Mouse (Mus musculus): ENCODE results near the gene Milr1. TPM values are rescaled to one million over a fixed set of nuclear protein-coding genes. Genes with fewer than 3 reads are reported as not detected.
"Not testable (repeated sequence)": the region's sequence is repeated elsewhere in the genome, so short reads cannot be mapped to it uniquely, and the experiment has no call there.

The Milr1 gene
- polyA plus RNA-seq, 1 experiment from 2014 or later: 1.9 TPM

DNA sequence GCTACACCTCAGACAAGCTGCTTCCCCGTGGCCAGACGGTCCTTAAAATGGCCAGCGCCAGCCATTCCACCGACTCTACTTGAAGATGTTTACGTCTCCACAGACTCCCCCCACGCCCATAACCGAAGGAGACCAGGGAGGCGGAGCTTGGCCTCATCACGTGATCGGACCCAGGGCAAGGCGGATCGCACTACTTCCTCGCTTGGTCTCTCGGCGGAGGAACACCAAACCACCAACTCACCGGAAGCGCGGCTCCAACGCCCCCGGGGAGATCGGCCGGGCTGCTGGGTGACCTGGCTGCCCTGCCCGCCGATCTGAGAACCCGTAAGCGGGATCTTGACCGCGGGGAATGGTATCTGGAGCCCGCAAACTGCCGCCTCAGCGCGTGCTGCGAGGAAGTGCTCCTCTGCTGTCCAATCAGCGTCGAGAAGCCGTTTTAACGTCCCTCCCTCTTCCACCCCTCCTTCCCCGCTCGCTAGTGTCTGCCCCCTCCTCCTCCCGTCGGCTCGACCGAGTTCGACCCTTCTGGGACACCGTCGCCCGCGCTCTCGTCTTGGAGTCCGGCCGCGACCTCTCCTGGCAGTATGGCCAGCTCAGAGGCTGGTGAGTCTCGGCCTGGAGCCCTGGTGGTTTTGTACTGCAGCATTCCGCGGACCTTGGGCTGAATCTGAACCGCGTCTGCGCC is 37.9 kb downstream of the Milr1 start, which contains the start of the genes Ddx5 and Cep95:
Gene Ddx5 (minus strand): TSS at position 411 of the 685 bp plus-strand sequence.
Gene Cep95 (plus strand): TSS at position 478 of the 685 bp plus-strand sequence.
- peak; percentile 90 for ATAC-seq (ENCODE audit: insufficient number of reproducible peaks, insufficient read depth, low FRiP score, low read depth)
- H3K4me3 ChIP-seq (ENCODE audit: low read depth, low read length): peak within 1 kb of the TSS; percentile 52
- no peaks in the 10 kb centered on the region for H3K9me3 ChIP-seq (ENCODE audit: control insufficient read depth, low read depth, low read length)
- no peaks in the 10 kb centered on the region for H3K27me3 ChIP-seq (ENCODE audit: control insufficient read depth, insufficient read depth, low read length)
- H3K4me2 ChIP-seq (replicated peaks; ENCODE audit: low read depth, low read length): peak within 1 kb of the TSS; percentile 63
- peaks cover 13% of the 10 kb centered on the region; the same call in 1 of the 2 replicates for H3K4me1 ChIP-seq (ENCODE audit: control insufficient read depth, insufficient read depth, low read length)
- peak within 1 kb of the TSS; percentile 97 for H3K27ac ChIP-seq (ENCODE audit: low read length)
- H3K9ac ChIP-seq (replicated peaks; ENCODE audit: low read depth, low read length): peak within 1 kb of the TSS; percentile 97
- peaks cover 28% of the 10 kb centered on the region for H3K36me3 ChIP-seq (ENCODE audit: control insufficient read depth, insufficient read depth, low read length)
- under 1% methylated on average over 58 of the region's 58 CpGs for WGBS

- H3K36me3 ChIP-seq (ENCODE audit: control insufficient read depth, insufficient read depth, low read length): peaks cover 28% of the 10 kb centered on the region
- H3K9me3 ChIP-seq (ENCODE audit: control insufficient read depth, low read depth, low read length): no peaks in the 10 kb centered on the region
- ATAC-seq (ENCODE audit: insufficient number of reproducible peaks, insufficient read depth, low FRiP score, low read depth): no peak
- H3K9ac ChIP-seq (replicated peaks; ENCODE audit: low read depth, low read length): peak overlapping the region; percentile 97
- peak overlapping the region; percentile 52 for H3K4me3 ChIP-seq (ENCODE audit: low read depth, low read length)
- H3K4me2 ChIP-seq (replicated peaks; ENCODE audit: low read depth, low read length): peak overlapping the region; percentile 63
- peak overlapping the region; percentile 97 for H3K27ac ChIP-seq (ENCODE audit: low read length)
- H3K4me1 ChIP-seq (ENCODE audit: control insufficient read depth, insufficient read depth, low read length): peaks cover 13% of the 10 kb centered on the region; the same call in 1 of the 2 replicates
- WGBS: 2% methylated on average over 6 of the region's 6 CpGs
- H3K27me3 ChIP-seq (ENCODE audit: control insufficient read depth, insufficient read depth, low read length): no peaks in the 10 kb centered on the region
These were observed 38.6 kb downstream of the Milr1 start for GRCm38 (mm10) chr11:106789649-106790048.

GRCm38 (mm10) chr11:106793846-106794245 is 42.8 kb downstream of the Milr1 start:
- Histone ChIP-seq H3K4me1 (ENCODE audit: control insufficient read depth, insufficient read depth, low read length) (0 out of 2 replicates have a peak, but pooled peaks cover 5% of the 10 kb centered on the region), H3K27me3 (ENCODE audit: control insufficient read depth, insufficient read depth, low read length) (no peaks in the 10 kb centered on the region), H3K9me3 (ENCODE audit: control insufficient read depth, low read depth, low read length) (no peaks in the 10 kb centered on the region), H3K36me3 (ENCODE audit: control insufficient read depth, insufficient read depth, low read length) (peaks cover 31% of the 10 kb centered on the region), H3K9ac (replicated peaks; ENCODE audit: low read depth, low read length) (no peak overlapping the region), H3K4me3 (ENCODE audit: low read depth, low read length) (no peak overlapping the region), H3K4me2 (replicated peaks; ENCODE audit: low read depth, low read length) (no peak overlapping the region), H3K27ac (ENCODE audit: low read length) (no peak overlapping the region)
- ATAC-seq (ENCODE audit: insufficient number of reproducible peaks, insufficient read depth, low FRiP score, low read depth): no peak
- WGBS: 80% methylated on average over 4 of the region's 4 CpGs

DNA sequence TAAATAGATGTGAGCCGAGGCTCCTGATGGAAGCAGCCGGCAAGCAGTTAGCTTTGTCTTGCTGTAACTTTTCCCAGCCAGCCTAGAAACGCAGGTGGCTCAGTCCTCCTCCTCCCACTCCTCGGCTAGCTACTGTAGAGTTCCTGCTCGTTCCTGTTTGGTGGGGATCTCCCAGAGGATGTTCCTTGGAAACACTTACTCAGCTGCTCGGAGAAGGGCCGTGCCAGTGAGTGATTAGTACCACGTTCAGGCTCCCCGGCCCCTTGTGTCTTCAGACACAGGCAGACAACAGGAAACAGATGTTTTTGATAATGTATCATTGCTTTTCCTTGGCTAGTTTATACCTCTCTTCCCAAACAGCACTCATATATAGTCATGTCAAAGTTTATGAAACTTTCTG is 44.7 kb downstream of the Milr1 start:
- Histone ChIP-seq H3K27ac (ENCODE audit: low read length) (no peak overlapping the region), H3K36me3 (ENCODE audit: control insufficient read depth, insufficient read depth, low read length) (peaks cover 44% of the 10 kb centered on the region), H3K4me1 (ENCODE audit: control insufficient read depth, insufficient read depth, low read length) (no peaks in the 10 kb centered on the region), H3K9me3 (ENCODE audit: control insufficient read depth, low read depth, low read length) (no peaks in the 10 kb centered on the region), H3K27me3 (ENCODE audit: control insufficient read depth, insufficient read depth, low read length) (no peaks in the 10 kb centered on the region), H3K4me2 (replicated peaks; ENCODE audit: low read depth, low read length) (no peak overlapping the region), H3K4me3 (ENCODE audit: low read depth, low read length) (no peak overlapping the region), H3K9ac (replicated peaks; ENCODE audit: low read depth, low read length) (no peak overlapping the region)
- 46% methylated on average over 9 of the region's 9 CpGs for WGBS
- no peak for ATAC-seq (ENCODE audit: insufficient number of reproducible peaks, insufficient read depth, low FRiP score, low read depth)

- Histone ChIP-seq H3K4me1 (ENCODE audit: control insufficient read depth, insufficient read depth, low read length) (no peaks in the 10 kb centered on the region), H3K9me3 (ENCODE audit: control insufficient read depth, low read depth, low read length) (no peaks in the 10 kb centered on the region), H3K27ac (ENCODE audit: low read length) (no peak overlapping the region), H3K4me2 (replicated peaks; ENCODE audit: low read depth, low read length) (no peak overlapping the region), H3K36me3 (ENCODE audit: control insufficient read depth, insufficient read depth, low read length) (peaks cover 57% of the 10 kb centered on the region), H3K9ac (replicated peaks; ENCODE audit: low read depth, low read length) (no peak overlapping the region), H3K27me3 (ENCODE audit: control insufficient read depth, insufficient read depth, low read length) (no peaks in the 10 kb centered on the region), H3K4me3 (ENCODE audit: low read depth, low read length) (no peak overlapping the region)
- WGBS: 83% methylated on average over 10 of the region's 10 CpGs
- ATAC-seq (ENCODE audit: insufficient number of reproducible peaks, insufficient read depth, low FRiP score, low read depth): no peak
These were observed 51.1 kb downstream of the Milr1 start for GRCm38 (mm10) chr11:106802069-106802627.

DNA sequence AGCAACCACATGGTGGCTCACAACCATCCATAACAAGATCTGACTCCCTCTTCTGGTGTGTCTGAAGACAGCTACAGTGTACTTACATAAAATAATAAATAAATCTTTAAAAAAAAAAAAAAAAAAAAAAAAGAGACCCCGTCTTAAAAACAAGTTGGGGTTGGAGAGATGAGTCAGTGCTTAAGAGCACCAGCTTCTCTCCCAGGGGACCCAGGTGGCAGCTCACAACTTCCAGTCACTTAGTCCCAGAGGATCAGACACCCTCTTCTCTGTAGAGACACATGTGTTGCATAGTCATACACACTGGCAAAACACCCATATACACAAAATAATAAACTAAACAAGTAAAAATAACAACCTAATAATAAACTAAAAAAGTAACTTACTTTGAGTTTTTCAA is 56.4 kb downstream of the Milr1 start:
- not testable (repeated sequence) for H3K27me3 ChIP-seq (ENCODE audit: control insufficient read depth, insufficient read depth, low read length); H3K4me3 ChIP-seq (ENCODE audit: low read depth, low read length); H3K4me1 ChIP-seq (ENCODE audit: control insufficient read depth, insufficient read depth, low read length); H3K27ac ChIP-seq (ENCODE audit: low read length); H3K9ac ChIP-seq (replicated peaks; ENCODE audit: low read depth, low read length); H3K9me3 ChIP-seq (ENCODE audit: control insufficient read depth, low read depth, low read length); ATAC-seq (ENCODE audit: insufficient number of reproducible peaks, insufficient read depth, low FRiP score, low read depth); H3K4me2 ChIP-seq (replicated peaks; ENCODE audit: low read depth, low read length)
- H3K36me3 ChIP-seq (ENCODE audit: control insufficient read depth, insufficient read depth, low read length): peaks cover 46% of the 10 kb centered on the region
- 78% methylated on average over 1 of the region's 1 CpGs for WGBS

GRCm38 (mm10) chr11:106812410-106813136 is 61.5 kb downstream of the Milr1 start:
- Histone ChIP-seq H3K27me3 (ENCODE audit: control insufficient read depth, insufficient read depth, low read length) (no peaks in the 10 kb centered on the region), H3K9ac (replicated peaks; ENCODE audit: low read depth, low read length) (no peak overlapping the region), H3K9me3 (ENCODE audit: control insufficient read depth, low read depth, low read length) (no peaks in the 10 kb centered on the region), H3K4me3 (ENCODE audit: low read depth, low read length) (no peak overlapping the region), H3K4me1 (ENCODE audit: control insufficient read depth, insufficient read depth, low read length) (no peaks in the 10 kb centered on the region), H3K27ac (ENCODE audit: low read length) (no peak overlapping the region), H3K36me3 (ENCODE audit: control insufficient read depth, insufficient read depth, low read length) (peaks cover 66% of the 10 kb centered on the region), H3K4me2 (replicated peaks; ENCODE audit: low read depth, low read length) (no peak overlapping the region)
- ATAC-seq (ENCODE audit: insufficient number of reproducible peaks, insufficient read depth, low FRiP score, low read depth): no peak
- WGBS: 88% methylated on average over 7 of the region's 7 CpGs

GRCm38 (mm10) chr11:106814601-106815320 is 63.7 kb downstream of the Milr1 start:
- Histone ChIP-seq H3K36me3 (ENCODE audit: control insufficient read depth, insufficient read depth, low read length) (peaks cover 71% of the 10 kb centered on the region), H3K4me1 (ENCODE audit: control insufficient read depth, insufficient read depth, low read length) (0 out of 2 replicates have a peak, but pooled peaks cover 3% of the 10 kb centered on the region), H3K9me3 (ENCODE audit: control insufficient read depth, low read depth, low read length) (no peaks in the 10 kb centered on the region), H3K27me3 (ENCODE audit: control insufficient read depth, insufficient read depth, low read length) (no peaks in the 10 kb centered on the region), H3K4me3 (ENCODE audit: low read depth, low read length) (no peak overlapping the region), H3K9ac (replicated peaks; ENCODE audit: low read depth, low read length) (no peak overlapping the region), H3K27ac (ENCODE audit: low read length) (no peak overlapping the region), H3K4me2 (replicated peaks; ENCODE audit: low read depth, low read length) (no peak overlapping the region)
- ATAC-seq (ENCODE audit: insufficient number of reproducible peaks, insufficient read depth, low FRiP score, low read depth): no peak
- WGBS: 72% methylated on average over 14 of the region's 14 CpGs

All from stomach, embryonic 14.5 days (tissue).